Mouse (Mus musculus): ENCODE results near the gene Mrps35. TPM values are rescaled to one million over a fixed set of nuclear protein-coding genes. Genes with fewer than 3 reads are reported as not detected.

Mrps35 gene
- total RNA-seq, 2 experiments from 2014 or later: 173 to 181 TPM

DNA sequence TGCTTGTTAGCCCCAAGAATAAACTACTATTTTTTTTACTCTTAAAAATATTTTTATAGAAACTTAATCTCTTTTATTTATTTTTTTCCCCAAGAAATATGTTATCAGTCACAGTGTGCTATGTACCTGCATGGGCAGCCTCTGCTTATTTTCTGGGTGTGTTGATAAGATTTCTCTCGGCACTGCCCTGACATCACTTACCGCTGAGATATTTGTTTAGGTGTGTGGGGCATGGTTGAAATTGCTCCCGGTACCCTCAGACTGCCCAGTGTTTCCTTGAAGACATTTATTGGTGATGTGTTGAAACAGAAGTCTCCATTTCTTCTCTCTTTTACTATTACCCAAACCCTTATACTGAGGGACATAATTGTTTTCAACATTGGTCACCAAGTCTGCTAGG is 17.8 kb upstream of the Mrps35 start:
- no peak for DNase-seq
- intact Hi-C loops (cut with DNase I): no loop called here

DNA sequence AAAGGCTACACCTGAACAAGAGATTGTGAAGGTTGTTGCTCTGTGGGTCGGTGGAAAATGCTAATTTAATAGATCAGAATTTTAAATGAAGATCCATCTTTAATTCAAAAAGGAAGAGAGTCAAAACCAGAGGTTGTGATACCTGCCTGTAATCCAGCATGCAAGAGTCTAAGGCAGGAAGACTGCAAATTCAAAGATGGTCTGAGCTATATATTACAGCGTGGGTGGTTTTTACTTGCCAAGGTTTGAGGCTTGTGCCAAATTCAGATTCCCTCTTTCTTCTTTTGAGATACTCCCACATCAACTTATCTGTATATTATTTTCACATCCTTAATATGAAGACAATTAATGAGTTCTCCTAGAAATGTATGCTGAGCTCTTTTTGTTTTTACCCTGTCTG is 14.2 kb upstream of the Mrps35 start:
- DNase-seq: no peak
- intact Hi-C loops (cut with DNase I): no loop called here

DNA sequence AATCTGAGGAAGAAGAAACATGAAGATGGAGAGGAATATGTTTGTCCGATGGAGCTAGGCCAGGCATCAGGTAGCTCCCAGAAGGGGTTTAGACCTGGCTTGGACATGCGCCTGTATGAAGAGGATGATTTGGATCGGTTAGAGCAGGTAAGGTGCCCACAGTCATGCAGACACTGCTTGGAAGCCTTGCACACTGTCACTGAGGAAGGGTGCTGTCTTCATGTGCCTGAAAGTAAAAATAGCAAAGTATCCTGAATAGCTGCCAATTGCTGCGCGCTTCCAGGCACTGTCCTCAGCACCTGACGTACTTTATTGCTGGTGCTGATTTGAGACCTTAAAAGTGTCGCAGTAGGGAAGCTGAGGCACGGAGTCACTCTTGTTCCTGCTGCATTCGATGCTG is 13.0 kb upstream of the Mrps35 start:
- intact Hi-C loops (cut with DNase I): no loop called here
- DNase-seq: peak in 1 of 2 experiments; percentile 25

DNA sequence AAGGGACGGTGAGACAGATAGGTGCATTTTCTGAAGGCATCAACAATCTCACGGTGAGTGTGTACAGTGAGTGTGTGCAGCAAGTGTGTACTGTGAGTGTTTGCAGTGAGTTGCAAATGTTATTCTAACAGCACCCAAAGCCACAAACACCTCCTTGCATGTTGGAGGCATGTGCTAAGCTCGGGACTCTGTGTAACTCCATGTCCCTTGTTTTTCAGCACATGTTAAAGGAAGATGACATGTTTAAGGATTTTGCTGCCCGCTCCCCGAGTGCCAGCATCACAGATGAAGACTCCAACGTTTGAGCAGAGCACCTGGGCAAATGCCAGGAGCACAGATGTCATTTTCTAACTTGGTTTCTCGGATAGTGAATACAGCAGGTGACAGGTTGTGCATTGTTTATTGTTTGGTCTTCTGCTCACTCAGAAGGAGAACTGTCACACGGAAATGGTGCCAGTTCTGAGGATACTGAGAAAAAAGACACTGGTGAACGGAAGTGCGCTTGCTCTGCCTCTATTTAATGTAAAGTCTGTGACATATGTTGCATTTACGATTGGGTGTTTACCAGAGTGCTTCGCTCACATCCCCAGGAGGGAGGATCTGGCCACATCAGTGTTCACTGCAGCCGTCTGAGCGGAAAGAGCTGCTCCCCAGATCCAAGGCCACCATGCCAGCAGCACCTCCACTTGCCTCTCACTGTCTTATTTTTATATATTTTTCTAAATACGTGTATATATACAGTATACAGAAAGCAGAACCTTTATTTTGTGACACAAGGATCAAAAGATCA is 12.3 kb upstream of the Mrps35 start:
- no peak for DNase-seq
- intact Hi-C loops (cut with DNase I): no loop called here

DNA sequence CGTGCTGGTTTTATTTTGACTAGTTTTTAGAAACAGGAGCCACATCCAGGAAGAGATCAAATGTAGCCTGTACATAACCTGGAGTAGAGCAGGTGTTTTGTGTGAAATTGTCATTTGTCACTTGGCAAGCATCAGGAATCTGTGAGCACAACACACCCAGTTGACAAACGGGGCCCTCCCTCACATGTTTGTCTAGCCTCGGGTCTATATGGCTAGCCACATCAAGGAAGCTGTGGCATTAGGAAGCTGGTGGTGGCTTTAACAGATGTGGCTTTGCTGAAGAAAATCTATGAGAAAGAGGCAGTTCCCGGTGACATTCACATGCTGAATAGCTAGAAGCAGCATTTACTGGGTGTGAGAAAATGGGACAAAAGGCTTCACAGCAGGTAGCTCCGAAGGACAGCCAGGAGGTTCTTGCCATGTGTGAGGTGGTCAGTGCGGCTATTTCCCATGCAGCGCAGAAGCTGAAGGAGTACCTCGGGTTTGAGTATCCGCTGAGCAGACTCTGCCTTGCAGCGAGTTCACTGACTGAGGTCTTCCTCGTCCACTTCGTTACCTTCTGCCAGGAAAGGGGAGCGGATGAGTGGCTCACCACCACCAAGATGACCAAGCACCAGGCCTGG is 10.2 kb upstream of the Mrps35 start, which contains the start of gene Rep15:
Gene Rep15 (plus strand): TSS at position 282 of the 623 bp plus-strand sequence.
- DNase-seq: no peak
- intact Hi-C loops (cut with DNase I): no loop called here

DNA sequence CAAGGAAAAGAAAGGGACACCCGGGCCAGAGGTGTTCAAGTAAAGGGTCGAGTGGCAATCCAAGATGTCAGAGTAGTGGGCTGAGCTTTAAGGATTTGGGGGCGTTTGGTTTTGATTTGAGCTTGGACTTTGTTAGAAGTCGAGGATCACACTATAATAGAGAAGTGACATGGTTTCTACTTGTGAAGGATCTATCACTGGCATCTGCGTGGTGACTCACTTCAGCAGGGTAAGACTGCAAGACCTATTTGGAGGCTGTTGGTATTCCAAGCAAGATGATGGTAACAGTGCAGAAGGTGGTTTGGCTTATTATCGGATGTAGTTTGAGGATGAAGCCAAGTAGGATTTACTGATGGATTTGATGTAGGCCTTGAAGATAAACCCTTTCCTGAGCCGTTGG is 1.1 kb downstream of the Mrps35 start:
- DNase-seq: no peak
- intact Hi-C loops (cut with DNase I): no loop called here

DNA sequence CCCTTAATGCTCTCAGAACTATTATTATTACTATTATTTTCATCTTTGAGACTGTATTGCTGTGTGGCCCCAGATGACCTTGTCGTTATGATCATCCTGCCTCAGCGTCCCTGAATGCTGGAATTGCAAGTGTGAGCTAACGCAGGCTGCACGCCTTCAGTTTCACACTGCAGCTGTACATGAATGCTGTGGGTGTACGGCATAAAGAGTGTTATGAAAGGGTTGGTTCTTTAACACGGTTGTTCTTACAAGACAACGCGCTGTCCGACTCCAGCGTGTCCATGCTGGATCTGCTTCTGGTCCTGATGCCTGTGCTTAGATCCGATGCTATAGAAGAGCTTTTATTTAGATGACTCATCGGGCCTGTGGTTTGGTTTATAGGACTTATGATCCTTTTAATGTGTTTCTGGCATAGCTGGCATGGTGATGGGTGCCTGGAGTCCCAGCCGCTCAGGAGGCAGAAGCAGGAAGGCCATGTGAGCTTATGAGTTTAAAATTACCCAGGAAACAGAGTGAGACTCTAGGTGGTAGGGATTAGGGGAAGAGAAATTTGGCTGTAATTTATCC is 6.8 kb downstream of the Mrps35 start:
- DNase-seq: no peak
- intact Hi-C loops (cut with DNase I): no loop called here

DNA sequence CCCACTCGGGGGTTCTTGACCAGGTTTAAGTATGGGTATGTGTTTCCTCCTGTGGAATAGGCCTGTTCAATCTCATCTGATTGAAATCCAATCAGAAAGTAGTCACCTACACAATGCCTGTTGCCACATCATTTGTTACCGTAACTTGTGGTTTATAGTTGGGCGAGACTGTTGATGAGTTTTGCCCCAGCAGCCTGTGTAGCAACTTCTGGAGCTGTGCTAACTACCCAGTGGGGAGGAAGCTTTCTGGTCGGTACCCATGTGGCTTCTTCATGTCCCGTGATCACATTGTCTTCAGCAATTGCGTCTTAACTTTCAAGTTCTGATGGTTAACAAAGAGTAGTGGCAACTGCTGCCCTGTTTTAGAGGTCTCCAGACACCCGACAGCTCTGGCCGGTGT is 9.1 kb downstream of the Mrps35 start:
- intact Hi-C loops (cut with DNase I): no loop called here
- DNase-seq: no peak

DNA sequence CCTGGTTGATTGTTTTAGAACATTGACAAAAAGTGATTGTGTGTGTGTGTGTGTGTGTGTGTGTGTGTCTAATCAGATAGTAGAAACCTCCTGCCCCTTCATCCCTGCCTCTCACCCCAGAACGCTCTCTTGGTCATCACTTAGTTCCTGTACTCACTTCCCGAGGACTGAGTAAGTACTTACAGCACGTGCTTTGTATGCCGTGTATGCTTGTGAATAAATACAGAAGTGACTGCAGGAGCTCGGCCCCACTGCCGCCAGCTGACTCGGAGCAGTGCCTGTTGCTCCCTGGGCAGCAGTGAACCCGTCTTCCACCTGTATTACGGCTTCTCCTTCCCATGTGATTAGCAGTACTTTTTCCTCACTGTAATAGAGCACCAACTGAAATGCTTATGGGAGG is 9.9 kb downstream of the Mrps35 start:
- no peak for DNase-seq
- intact Hi-C loops (cut with DNase I): no loop called here

DNA sequence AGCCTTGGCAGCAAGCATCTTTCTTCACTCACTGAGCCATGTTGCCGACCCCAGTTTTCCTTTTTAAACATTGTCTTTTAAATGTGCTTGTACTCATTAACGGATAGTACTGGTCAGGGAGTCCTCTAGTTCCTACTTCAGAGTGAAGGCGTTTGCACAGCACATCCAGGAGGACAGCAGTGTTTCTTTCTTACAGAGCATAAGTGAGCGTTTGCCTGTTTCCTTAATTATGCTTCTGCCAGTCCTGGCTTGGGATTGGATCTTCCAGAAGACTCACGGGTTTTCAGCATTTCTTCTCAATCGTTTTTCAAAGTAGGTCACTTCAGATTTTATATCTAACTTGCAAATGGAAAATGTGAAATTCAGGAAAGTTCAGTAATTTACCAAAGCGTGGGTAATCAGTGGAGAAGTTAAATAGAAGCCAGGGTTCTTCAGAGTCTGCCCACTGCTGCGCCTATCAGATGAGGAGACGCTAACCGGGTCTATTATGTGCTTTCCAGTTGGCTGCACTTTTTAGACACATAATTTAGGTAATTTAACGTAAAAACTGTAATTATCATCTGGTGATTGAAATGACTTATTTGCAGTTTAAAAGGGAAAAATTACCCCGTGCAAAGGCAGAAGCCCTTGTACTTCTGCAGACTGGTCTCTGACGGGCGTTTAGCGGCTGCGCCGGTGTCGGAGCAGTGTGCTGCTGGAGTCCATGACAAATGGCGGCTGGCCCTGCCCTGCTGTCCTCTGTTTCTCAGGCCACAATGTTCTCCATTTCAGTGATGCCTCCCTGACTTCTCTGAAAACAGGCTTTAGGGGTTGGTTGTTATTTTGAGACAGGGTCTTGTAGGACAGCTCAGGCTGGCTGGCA is 11.5 kb downstream of the Mrps35 start:
- no peak for DNase-seq
- intact Hi-C loops (cut with DNase I): no loop called here

DNA sequence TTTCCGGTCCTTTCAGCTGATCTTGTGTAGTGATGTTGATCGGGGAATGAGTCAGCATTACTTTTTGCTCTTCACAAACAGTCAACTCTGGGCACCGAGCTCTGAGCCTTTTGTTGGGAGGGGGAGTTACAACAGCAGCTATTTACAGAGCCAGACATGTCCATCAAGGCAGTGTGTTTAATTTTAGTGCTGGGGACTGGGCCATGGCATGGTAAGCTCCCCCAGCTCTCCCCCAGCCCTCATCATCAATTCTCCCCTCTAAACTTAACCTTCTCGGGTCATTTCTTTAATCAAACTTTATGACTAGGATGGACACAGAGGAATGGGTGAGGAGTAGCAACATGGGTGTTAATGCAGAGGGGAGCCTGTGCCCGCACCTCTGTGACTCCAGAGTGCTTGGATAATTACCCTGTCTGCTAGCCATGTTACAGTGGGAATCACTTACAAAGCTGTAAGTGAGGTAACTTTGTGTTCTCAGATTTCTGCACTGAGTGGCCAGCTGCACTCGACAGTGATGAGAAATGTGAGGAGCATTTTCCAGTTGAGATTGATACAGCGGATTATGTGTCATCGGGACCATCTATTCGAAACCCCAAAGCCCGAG is 12.9 kb downstream of the Mrps35 start:
- intact Hi-C loops (cut with DNase I): no loop called here
- DNase-seq: no peak

DNA sequence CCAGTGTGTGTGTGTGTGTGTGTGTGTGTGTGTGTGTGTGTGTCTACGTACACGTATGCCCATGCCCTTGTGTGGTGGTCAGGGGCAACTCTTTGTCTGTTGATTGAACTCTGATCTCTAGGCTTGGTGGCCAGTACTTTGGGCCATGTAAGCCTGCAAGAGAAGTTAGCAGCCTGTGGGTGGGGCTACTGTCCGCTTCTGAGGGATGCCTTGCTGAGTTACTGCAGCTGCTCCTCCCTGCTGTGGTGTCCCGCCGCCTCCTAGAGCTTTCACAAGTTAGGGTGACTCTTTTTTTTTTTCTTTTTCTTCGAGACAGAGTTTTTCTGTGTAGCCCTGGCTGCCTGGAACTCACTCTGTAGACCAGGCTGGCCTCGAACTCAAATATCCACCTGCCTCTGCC is 16.8 kb downstream of the Mrps35 start:
- peak; percentile 34 to 38 for DNase-seq
- intact Hi-C loops (cut with DNase I): no loop called here

DNA sequence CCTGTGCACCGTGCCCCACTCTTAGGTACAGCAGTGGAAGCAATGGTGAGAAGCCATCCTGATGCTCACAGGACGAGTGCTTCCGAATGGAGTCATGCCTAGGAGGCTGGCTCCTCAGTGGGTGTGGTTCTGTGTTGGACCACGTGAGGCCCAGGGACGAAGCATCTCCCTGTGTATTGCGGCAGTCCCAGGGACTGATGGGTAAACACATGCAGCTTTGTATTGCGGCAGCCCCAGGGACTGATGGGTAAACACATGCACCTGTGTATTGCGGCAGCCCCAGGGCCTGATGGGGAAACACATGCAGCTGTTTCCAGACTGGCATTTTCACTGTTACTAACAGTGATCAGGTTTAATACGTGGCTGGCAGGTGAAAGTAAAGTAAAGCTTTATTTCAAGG is 19.1 kb downstream of the Mrps35 start:
- intact Hi-C loops (cut with DNase I): no loop called here
- no peak for DNase-seq

DNA sequence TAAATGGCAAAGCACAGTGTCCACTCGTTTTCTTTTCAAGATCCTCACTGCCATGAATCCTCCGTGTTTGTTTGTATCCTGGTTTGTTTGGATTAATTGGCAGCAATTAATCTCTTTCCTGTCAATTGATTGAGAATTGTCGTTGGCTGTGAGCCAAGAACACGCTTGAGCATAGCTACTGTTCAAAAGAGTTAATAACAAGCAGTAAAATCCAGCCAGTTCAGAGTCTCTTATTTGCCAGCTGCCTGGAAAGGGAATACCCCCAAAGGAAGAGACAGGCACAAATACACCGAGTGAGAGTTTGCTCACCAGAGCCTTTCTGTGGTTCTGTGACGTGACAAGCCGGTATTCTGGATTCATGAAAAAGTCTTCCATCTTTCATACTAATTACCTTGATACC is 19.5 kb downstream of the Mrps35 start:
- no peak for DNase-seq
- intact Hi-C loops (cut with DNase I): no loop called here

DNA sequence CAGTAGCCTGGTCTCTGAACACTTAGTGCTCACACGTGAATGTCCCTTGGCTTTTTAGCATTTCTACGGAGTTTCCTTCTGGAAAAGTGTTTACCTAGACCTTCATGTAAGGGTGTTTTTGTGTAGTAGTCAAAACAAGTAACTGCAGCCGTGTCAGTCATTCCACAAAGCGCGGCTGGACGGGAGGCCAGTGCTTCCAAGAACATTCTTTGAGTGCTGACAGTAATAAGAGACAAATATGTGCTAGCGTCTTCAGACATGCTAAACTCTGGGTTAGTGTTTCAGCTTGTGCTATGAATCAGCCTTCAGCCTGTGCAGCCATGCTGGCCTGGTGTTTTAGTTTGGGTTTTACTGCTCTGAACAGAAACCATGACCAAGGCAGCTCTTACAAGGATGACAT is 20.1 kb downstream of the Mrps35 start:
- intact Hi-C loops (cut with DNase I): no loop called here
- no peak for DNase-seq

DNA sequence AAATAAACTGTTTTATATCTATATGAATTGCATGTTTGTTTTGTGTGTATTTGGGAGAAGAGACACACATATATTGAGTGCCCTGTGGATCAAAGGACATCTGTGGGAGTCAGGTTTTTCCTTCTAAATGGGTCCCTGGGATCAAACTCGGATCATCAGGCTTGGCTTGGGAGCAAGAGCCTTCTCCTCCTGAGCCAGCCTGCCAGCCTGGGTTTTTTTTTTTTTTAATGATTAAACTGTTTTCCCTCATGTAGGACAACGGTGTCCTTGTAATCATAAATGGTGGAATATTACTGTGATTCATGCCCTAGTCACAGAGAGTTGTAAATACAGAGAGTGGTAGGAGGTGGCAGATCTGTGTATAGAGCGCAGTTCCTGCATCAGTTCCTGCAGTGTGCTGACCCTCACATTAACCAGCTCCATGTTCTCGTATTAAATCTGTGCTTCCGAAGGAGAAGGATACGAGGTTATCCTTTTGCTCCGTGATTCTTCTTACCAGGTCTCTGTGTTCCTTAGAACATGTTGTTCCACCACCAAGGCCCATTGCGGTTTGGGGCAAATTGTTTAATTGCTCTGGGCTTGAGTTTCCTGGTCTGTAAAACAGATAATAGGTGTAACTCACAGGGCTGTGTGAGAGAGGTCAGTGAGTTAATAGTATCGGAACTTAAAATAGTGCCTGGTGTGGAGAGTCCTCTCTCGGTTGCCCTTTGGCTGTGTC is 21.8 kb downstream of the Mrps35 start:
- intact Hi-C loops (cut with DNase I): no loop called here
- DNase-seq: no peak

DNA sequence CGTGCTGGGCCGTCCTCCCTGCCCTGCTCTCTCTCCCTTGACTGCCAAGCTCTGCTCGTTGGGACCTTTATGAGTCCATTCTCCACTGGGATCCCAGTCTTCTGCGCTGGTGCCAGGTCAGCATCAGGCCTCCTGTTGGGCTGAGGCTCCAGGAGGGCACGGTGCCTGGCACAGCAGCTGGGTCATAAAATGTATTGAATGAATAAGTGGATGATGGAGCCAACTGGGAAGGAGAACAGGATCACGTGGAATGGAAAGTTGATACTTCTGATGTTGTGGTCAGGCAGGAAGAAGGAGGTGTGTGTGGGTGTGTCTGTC is 22.3 kb downstream of the Mrps35 start:
- intact Hi-C loops (cut with DNase I): no loop called here
- DNase-seq: peak; percentile 13 to 20

DNA sequence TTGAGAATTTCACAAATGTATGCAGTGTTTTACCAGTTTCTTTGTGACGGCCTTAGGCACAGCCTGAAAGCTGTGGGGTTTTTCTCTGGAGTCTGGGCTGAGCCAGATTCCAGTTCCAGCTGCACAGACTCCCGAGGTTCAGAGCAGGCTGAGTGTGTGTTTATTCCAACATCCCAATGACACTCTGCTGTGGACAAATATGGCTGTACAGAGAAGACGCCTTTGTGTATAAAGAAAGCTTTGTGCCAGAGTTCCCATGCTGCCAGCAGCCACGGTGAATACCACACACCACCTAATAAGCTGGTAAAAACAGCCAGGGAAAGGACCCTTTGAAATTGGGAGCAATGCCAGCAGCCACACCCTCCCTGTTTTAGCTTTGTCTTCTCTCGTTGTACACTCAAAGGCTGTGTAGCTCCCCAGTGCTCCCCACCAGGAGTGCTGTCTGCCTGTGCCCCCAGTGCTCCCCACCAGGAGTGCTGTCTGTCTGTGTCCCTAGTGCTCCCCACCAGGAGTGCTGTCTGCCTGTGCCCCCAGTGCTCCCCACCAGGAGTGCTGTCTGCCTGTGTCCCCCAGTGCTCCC is 33.3 kb downstream of the Mrps35 start:
- peak in 1 of 2 experiments; percentile 9 for DNase-seq
- intact Hi-C loops (cut with DNase I): no loop called here

DNA sequence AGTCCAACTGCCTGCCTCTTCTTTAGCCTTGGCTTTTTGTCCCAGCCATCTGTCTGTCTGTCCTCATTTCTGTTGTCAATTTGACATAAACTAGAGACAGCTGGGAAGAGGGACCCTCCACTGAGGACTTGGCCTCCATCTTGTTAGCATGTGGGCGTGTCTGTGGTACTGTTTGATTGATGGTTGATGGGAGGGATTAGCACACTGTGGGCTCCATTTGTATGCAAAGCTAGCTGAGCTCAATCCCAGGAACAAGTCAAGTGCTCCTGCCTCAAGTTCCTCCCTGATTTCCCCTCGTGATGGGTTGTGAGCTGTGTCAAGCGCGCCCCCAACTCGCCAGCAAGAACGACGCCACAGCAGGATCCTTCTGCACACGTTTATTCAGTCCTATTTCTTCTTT is 34.3 kb downstream of the Mrps35 start:
- no peak for DNase-seq
- intact Hi-C loops (cut with DNase I): no loop called here

DNA sequence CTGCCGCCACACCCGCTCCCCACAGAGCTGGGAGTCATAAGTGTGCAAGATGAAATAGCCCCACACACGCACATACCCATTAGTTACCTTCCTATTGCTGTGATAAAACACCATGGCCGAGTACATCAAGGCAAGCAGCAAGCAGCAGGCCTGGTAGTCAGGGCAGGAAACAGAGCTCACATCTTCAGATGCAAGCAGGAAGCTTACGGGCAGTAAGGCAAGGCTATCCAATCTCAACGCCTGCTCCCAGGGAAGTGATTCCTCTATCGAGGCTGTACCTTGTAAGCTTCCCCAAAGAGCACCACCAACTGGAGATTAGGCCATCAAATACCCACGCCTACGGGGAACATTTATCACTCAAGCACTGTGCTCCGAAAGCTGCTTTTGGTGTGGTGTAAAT is 37.4 kb downstream of the Mrps35 start:
- intact Hi-C loops (cut with DNase I): no loop called here

More for the DNA sequence above, 37.4 kb downstream of the Mrps35 start:
- no peak for DNase-seq
